Mouse (Mus musculus): ENCODE measurements around the gene Cpne9.
A peak's percentile ranks its signal among the peaks of the same experiment; 100 is the strongest.

The Cpne9 gene

DNA sequence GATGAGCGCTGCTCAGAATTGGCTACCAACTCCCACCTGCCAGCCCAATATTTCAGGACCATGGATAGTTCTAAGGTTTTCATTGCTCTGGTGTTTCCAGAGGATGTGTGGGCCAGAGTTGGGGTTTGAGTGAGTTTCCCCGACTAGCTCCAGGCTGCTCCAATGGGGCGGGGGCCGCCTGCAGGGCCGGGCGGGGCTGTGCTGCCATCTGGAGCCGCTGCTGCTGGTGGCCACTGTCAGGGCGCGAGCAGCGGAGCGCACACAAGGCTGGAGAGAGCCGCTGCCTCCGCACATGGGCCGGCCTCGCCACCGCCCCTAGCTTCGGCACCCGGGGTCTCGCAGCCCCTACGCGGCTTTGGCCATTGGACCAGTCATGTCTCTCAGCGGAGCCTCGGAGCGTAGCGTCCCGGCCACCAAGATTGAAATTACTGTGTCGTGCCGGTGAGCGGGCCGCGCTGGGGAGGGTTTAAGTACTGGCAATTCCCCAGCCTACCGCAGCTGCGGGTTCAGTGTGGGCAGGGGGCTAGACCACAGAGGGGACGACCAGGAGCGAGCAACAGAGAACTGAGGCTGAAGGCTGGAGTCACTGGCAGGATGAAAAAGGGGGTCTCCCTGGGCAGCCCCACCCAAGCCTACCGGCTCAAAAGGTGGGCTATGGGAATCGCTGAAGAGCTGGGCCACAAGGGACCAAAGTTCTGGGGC lies at the start of gene Cpne9:
Cpne9 (plus strand) TSS at position 207 of the 702 bp plus-strand sequence.
- DNase-seq (ENCODE audit: low spot score), result no peak

DNA sequence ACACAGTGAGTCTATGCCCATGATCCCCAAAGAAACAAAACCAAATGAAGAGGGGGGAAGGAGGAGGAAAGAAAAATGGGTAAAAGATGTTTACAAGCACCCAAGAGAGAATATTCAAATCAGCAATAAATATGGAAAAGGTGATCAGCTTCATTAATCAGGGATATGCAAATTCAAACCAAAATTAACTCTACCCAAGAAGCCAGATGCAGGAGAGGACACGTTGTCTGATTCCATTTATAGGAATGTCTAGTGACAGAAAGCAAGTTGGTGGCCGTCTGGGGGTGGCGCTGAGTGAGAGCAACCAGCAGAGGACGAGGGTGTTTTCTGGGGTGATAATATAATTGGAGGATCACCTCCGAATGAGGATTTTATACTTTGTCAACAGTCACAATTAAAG lies 47.0 kb upstream of the Cpne9 start:
- no peak for DNase-seq (ENCODE audit: low spot score)

DNA sequence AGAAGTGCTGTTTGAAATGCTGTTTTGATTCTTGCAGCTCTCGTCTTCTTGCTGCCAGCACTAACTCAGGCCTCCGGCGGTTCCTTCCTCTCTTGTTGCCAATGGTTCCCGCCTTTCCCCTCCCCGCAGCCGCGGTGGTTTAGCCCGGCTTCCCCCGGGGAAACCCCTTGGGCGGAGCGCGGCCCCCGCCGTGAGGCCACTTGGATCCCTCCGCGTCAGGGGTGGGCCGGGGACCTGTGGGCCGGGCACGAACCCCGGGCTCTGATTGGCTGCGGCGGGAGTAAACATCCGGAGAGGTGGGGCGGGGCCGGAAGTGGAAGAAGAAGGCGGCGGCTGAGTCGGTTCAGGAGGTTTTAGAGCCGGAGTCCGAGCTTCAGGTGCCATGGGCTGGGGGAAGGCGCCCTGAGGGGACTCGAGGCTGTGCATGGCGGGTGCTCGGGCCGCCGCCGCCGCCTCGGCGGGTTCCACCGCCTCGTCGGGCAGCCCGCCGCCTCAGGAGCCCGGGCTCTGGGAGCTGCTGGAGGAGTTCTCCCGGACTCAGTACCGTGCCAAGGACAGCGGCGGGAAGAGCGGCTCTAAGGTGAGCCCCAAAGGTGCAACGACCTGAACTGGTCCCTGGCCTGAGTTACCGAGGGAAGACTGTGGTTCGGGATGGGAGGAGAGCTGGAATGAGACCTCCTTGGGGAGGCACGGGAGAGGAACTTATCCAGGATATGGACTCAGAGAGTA lies 44.4 kb upstream of the Cpne9 start, which contains the start of gene Mtmr14:
Mtmr14 (plus strand) TSS at position 302 of the 729 bp plus-strand sequence.
- peak; percentile 99 for DNase-seq (ENCODE audit: low spot score)

DNA sequence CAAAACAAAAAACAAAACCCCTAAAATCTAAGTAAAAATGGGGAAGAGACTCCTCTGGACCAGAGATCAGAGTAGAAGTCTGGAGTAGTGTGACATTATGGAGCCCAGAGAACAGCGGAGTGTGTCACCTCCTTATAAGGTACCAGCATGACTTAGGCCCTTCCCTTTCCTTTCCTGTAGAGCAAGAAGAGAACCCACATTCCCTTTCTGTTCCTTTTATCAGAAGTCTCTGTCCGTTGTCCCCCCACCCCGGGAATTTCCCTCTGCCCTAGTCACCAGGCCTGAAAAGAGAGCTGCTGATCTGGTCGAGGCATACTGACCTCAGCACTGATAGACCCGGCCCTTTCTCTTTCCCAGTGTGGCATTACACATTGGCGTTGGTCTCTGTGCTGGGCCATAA lies 43.7 kb upstream of the Cpne9 start:
- DNase-seq (ENCODE audit: low spot score), result no peak

DNA sequence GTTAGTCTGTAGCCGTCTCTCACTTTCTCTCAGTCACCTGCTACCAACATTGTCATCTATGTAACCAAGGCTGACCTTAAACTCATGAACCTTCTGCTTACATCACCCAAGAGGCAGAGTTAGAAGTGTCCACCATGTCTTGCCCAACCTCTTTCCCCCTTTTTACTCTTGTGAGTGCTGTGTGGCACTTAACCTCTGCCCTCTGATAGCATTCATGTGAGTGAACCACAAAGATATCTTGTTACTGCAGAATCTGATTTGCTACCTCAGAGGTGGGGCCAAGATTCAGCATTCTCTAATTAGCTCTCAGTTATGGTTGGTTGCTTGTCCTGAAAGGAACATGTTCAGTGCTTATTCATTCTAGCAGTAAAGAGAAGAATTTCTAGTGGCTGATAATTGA lies 39.4 kb upstream of the Cpne9 start:
- DNase-seq (ENCODE audit: low spot score), result no peak

DNA sequence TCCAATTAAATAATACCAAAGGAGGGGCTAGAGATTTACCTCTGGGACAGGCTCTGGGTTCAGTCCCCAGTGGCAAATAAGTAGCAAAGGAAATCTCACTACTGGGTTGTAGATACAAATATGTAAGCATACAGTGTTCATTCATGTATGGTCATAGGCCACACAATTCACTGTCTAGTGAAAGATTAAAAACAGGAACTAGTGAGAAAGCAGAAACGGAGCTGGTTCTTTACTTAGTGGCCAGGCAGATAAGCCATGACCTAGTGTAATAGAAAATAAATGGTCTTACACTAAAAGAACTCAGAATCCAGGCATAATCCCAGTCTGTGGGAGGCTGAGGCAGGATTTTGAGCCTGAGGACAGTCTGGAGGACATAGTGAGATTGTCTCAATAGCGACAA lies 36.5 kb upstream of the Cpne9 start:
- no peak for DNase-seq (ENCODE audit: low spot score)

DNA sequence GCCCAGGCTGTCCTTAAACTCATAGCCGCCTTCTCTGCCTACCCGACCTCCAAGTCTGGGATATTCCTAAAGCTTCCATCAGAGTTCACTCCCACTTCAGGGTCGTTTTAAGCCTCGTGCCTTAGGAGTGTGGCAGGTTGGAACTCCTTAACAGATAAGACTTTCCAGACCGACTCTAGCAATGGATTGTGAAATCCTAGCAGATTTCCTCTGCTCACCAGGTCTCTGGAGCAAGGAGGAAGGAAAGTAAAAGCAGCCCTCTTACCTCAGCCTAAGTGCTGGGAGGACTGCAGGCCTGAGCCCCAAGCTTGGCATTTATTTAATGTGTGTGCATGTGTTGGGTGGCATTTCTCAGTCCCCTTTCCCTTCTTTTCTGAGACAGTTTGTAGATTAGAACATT lies 31.3 kb upstream of the Cpne9 start:
- no peak for DNase-seq (ENCODE audit: low spot score)

DNA sequence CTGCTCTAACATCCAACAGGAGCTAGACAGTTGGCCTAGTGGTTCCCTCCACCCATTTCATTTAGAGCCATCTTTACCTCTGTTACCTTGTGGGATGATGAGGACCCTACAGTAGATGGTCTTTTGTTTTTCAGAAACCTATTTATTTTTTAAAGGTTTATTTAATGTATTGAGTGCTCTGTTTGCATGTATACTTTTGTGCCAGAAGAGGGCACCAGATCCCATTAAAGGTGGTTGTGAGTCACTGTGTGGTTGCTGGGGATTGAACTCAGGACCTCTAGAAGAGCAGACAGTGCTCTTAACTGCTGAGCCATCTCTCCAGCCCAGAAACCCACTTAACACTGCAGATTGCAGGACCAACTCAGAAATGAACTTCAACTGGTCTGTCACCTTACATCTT lies 30.2 kb upstream of the Cpne9 start:
- no peak for DNase-seq (ENCODE audit: low spot score)

DNA sequence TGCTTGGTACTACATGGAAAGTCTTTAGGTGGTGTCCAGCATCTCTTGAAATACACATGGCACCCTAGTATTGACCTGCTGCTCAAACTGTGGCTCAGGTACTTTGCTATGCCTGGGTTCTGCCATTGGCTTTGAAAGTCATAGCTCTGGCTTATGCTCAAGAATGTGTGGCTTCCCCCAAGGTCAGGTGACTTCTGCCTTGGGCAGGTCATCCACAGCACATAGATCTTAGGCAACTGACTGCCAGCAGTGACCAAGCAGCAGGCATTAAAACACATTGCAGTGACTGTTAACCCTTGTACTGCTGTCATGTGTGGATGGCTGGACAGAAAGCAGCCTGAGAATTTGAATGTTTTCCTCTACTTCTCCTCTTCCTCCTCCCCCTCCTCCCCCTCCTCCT lies 27.2 kb upstream of the Cpne9 start:
- DNase-seq (ENCODE audit: low spot score), result no peak

DNA sequence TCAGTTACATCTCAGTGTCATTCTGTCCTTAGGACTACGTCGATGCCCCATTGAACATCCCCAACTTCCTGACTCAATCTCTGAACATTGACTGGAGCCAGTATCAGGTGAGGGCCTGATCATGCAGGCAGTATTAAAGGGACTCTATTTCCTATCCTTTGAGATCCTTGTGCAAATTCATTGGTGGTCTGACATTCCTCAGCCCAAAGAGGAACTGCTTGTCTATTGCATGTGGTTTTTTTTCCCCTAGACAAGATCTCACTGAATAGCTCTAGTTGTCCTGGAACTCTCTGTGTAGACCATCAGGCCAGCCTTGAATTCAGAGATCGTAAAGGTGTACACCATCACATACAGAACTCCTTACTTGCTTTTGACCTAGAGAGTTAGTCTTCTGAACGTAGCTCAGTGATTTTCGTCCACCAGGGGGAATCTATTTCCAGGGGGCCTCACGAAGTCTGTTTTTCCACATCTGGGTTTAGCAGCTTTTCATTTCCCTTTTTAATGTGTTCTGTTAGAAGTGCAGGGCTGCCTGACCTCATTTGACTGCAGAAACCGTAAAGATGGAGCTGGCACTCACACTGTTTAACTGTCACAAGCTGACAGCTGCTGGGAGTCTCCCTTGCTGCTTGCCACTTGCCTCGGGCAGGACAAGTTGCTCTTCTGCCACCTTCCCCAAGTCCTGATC lies 20.8 kb upstream of the Cpne9 start:
- no peak for DNase-seq (ENCODE audit: low spot score)

DNA sequence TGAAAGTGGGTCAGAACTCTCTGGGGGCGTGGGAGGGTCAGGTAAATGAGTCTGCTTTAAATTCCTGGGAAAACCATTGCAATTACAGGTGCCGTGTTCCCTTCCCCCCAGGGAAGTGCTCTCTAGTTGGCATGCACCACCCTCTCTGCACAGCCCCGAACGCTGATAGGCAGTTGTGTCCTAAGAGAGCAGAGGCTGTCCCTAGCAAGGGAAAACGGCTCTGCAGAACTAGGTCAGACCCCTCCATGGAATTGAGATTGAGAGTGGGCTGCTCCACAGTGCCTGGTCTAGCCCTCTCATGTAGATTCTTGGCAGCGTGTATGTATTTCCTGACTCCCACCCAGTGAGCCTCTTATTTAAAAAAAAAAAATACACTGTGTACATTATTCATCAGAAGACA lies 18.6 kb upstream of the Cpne9 start:
- no peak for DNase-seq (ENCODE audit: low spot score)

DNA sequence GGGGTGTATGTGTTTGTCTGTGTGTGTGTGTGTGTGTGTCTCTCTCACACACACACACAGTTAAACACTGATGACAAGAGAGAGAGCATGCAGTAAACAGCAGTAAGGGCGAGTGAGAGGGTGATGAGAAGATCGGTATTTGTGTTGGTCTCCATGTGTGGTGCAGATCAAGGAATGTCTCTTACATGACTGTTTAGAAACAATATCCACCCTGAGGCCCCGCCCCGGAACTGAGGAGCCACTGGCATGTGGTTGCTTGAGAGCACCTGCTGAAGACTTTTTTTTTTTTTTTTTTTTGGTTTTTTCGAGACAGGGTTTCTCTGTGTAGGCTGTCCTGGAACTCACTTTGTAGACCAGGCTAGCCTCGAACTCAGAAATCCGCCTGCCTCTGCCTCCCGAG lies 17.7 kb upstream of the Cpne9 start:
- DNase-seq (ENCODE audit: low spot score), result no peak

DNA sequence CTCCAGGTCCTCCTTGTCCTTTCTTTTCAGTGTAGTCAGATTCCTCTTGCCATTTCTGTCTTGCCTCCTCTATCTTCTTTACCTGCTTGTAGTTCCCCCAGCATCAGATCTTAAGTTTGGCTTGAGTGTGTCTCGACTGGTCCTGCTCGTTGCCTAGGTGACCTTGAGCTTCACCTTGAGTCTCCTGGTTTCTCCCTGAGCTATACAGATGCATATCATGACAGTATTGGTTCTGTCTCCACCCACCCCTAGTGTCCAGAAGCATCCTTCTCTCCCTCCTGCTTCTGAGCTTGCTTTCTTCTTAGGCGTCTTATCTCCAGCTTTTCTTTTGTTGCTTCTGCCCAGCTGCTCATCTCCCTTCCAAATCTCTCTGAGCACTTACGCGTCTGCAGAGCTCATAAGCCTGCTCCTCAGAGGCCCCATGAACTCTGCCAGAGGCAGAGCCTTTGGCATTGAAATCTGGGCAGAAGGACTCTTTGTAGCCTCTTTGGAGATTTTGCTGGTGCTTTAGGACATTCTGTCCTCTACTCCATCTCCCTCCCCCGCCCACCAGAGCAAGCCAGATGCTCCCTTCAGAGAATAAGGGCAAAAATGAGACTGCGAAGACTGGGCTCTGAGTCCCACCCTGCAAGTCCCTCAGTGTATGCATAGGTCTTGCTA lies 15.0 kb upstream of the Cpne9 start:
- DNase-seq (ENCODE audit: low spot score), result no peak

DNA sequence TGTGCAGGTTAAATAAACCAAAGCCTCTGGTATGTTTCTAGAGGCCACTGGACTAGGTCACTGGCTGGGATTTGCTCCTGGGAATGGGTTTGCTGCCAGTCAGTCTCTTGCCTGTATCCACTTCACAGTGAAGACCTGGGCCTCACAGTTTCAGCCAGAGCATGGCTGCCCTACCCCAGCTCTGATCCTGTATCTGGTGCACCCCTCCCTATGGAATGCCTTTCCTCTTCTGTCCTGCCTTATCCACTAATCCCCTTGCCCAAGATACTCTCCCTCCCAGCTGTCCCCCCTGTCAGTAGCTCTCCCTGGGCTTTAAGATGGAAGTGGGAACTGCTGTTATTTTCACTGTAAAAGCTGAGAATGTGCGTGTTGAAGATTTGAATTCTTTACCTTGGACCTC lies 14.1 kb upstream of the Cpne9 start:
- DNase-seq (ENCODE audit: low spot score), result no peak

DNA sequence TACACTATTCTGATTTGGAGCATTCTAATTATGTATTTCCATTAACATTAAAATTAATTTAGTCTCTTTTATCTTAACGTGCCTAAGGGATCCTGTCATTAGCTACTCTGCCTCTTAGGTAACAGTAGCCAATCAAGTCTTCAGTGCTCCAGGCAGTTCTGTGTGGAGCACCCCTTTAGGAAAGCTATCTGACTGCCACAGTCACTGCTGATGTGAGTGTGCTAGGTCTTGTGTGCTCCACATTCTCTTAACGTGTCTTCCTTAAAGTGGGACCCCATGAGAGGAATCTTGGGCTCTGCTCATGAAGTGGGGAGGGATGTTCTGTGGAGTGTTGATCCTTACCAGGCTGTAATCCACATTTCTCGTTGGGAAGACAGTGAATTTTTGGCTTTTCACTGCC lies 9.7 kb upstream of the Cpne9 start:
- DNase-seq (ENCODE audit: low spot score), result no peak

DNA sequence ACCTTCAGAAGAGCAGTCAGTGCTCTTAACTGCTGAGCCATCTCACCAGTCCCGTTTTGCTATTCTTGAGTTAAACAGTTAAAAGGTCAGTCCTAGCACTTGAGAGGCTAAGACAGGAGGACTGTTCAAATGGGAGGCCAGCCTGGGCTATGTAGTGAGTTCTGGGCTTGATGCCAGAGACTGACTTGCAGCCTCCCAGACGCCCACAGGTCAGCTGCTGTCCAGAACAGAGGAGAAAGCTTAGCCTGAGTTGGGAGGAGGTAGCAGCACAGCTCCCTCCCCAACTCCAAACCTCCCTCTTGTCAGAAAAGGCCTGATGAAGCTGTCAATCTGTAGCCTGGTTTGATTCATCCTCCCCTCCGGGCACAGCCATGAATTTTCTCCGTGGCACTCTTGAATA lies 5.3 kb upstream of the Cpne9 start:
- no peak for DNase-seq (ENCODE audit: low spot score)

DNA sequence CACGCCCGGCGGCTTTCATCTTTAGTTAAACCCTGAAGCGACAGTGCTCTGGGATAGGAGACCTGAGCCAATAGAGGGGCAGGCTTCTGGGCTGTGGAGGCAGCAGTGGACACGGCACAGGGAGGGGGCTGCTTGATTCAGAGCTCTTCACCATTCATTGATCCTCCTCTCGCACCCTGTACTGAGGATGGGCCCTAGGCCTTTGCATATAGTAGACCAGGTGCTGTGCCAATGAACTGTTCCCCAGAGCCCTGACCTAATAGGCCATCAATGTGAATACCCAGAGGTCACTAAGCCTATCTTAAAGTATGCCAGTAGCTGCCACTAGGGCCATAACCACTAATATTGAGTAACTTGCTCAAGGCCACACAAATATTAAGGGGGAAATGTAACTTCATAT lies 431 bp upstream of the Cpne9 start:
- no peak for DNase-seq (ENCODE audit: low spot score)

DNA sequence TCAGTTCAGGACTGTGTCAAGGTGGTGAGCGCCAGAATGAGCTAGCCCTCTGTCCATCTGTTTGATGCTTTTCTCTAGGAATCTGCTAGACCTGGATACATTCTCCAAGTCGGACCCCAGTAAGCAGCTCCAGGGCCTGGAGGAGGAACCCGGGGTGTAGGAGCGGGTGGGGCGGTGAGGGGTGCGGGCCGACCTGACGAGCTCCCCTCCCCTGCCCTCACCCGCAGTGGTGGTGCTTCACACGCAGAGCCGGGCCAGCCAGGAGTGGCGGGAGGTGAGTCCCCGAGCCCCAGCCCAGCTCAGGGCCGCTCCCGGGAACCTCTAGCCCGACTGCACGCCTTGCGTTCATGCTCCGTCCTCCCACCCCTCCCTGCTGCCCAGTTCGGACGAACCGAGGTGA lies 862 bp downstream of the Cpne9 start:
- DNase-seq (ENCODE audit: low spot score), result no peak

DNA sequence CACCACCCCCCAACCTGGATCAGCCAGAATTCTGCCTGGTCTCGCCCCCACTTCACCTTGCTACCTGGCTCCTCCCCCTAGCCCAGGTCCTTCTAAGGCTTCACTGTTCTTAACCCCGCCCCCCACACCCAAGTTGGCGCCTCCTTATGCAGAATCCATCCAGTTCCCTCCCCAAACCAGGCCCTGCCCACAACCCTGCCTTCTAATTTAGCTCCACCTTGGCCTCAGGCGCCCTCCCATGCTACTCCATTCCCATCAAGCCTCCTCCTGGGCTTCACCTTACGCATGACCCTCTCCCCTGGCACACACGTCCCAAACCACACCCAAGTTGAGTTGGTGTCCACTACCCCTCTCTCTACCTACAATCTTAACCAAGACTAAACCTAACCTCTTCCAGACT lies 1.4 kb downstream of the Cpne9 start:
- DNase-seq (ENCODE audit: low spot score), result no peak

DNA sequence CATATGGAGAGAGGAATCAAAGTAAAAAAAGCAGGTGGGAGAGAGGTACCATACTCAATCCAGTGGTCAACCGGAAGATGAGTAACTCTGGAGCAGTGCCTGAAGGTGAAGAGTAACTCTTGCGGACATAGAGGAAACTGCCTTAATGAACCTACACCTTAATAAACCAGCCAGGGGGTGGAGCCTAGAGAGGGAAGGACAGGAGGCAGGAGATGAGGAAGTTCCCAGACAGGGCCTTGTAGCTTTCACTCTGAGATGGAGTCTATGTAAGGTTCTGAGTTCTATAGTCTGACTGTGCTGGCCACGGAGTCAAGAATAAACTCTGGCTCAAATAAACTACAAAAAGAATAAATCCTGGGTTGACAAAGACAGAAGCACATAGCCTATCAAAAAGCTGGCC lies 2.8 kb downstream of the Cpne9 start:
- no peak for DNase-seq (ENCODE audit: low spot score)

DNA sequence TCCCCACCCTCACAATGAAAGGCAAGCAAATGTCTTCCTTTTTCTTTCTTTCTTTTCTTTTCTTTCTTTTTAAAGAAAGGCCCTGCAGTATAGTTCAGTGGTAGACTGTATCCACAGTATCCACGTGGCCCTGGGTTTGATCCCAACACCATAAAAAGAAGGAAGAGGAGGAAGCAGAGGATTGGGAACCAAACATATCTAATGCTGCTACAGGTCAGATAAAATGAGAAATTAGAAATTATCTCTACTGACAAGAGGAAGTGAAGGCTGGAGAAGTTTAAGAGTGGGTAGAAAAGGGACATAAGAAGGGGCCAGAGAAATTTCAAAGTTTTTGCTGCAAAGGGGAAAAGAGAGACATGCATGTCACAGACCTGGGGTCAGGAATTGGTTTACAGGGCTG lies 4.2 kb downstream of the Cpne9 start:
- DNase-seq (ENCODE audit: low spot score), result no peak

DNA sequence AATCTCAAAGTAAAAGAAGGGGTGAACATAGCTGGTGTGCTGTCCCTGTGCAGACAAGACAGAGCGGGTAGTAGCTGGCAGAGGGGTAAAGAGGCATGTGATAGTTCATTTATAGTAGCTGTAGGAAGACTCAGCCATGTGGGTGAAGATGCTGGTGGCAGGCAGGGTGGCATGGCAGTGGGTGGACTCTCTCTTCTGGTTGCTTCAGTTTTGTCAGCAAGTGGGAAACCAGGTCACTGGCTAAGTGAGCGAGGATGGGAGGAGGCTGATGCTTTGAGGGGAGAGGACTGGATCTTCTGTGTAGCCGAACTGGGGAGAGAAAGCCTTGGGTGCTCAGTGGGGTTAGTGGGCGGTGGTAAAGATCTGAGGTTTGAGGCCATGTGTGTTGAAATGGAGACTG lies 5.1 kb downstream of the Cpne9 start:
- DNase-seq (ENCODE audit: low spot score), result no peak

DNA sequence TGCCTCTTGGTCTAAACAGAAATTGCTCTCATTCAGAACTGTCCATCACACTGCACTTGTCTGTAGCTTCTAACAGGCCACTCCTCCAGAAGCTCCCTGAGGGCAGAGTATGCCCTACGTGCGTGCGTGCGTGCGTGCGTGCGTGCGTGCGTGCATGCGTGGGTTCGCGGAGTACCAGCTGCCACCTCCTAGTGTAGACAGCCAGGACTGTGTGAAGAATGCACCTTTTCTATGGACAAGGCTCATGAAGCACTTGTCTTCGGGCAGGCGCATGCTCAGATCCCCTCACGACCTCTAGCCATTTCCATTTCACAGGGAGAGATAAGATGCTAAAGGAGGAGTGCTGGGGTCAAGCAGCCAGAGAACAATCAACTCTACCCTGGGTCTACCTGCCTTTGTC lies 7.2 kb downstream of the Cpne9 start:
- no peak for DNase-seq (ENCODE audit: low spot score)

Measured in urinary bladder, postnatal 14 days (tissue).